Mouse (Mus musculus) kidney, postnatal 14 days (tissue): Measurements from ENCODE around the gene Taar9.
"Not testable (repeated sequence)": the region's sequence is repeated elsewhere in the genome, so short reads cannot be mapped to it uniquely, and the experiment has no call there.

Experiments
- DNase-seq: peaks from one replicate; pipeline ENCODE4 v3.0.0; 2022; ENCODE audit warnings: mixed read lengths

Gene Taar9

GRCm38 (mm10) chr10:24074751-24075150 lies 34.6 kb downstream of the Taar9 start:
- DNase-seq: not testable (repeated sequence)

GRCm38 (mm10) chr10:24058986-24059385 lies 50.3 kb downstream of the Taar9 start:
- no peak for DNase-seq
